27 mouse cellular contexts compared by ENCODE assay signal in genomic region chr10:111118292-111118691, GRCm38 (mm10). TPM values are rescaled to one million over a fixed set of nuclear protein-coding genes. Genes with fewer than 3 reads are reported as not detected.
DNase-seq lines count a peak whose midpoint lies in the region; ATAC-seq and TF ChIP-seq lines count a peak whose summit lies in the region.
"Had no signal": no experiment of that assay in that cellular context is flagged by ENCODE, and none has a peak within 500 bp of the region (broad histone marks: within the 10 kb centered on the region; RNA-seq: fewer than 3 reads in every experiment).

No protein-coding gene starts in this region.

- 83% methylated on average over 9 of the region's 9 CpGs for WGBS in hindbrain, embryonic 16.5 days

- peaks cover 60% of the 10 kb centered on the region for H3K4me1 ChIP-seq in bone marrow macrophage, adult 2 months (ENCODE audit: control insufficient read depth, insufficient read depth, low read length)
- H3K4me1 ChIP-seq in hindbrain, embryonic 16.5 days (ENCODE audit: control insufficient read depth, insufficient read depth, low read depth, low read length): no peaks in the 10 kb centered on the region
- H3K4me1 ChIP-seq: heart, embryonic 15.5 days; hindbrain, embryonic 15.5 days; intestine, embryonic 15.5 days; limb, embryonic 15.5 days; lung, embryonic 15.5 days; neural tube, embryonic 15.5 days had no signal

- peak overlapping the region; percentile 100 for H3K27ac ChIP-seq in bone marrow macrophage, adult 2 months (ENCODE audit: insufficient read depth, low read depth, low read length)
- no peak overlapping the region for H3K27ac ChIP-seq in hindbrain, embryonic 16.5 days (ENCODE audit: low read depth, low read length)
- H3K27ac ChIP-seq: forebrain, embryonic 10.5 days; heart, embryonic 15.5 days; hindbrain, embryonic 15.5 days; intestine, embryonic 15.5 days; limb, embryonic 15.5 days; liver, embryonic 14.5 days; lung, embryonic 15.5 days; midbrain, embryonic 10.5 days; neural tube, embryonic 15.5 days had no signal

- peak; percentile 43 for ATAC-seq in megakaryocyte progenitor cell, adult 5-6 weeks (replicated peaks; ENCODE audit: poor library complexity)
- ATAC-seq in hindbrain, embryonic 16.5 days: no peak
- ATAC-seq: activated CD4-positive, CD25-positive, alpha-beta regulatory T cell, adult 4 months; intestine, embryonic 15.5 days; midbrain, embryonic 16.5 days had no signal

- no peaks in the 10 kb centered on the region for H3K36me3 ChIP-seq in hindbrain, embryonic 16.5 days (ENCODE audit: control insufficient read depth, insufficient read depth, low read length)
- H3K36me3 ChIP-seq: forebrain, embryonic 10.5 days; heart, embryonic 15.5 days; hindbrain, embryonic 15.5 days; intestine, embryonic 15.5 days; limb, embryonic 15.5 days; lung, embryonic 15.5 days; midbrain, embryonic 10.5 days; neural tube, embryonic 15.5 days had no signal

- H3K4me3 ChIP-seq in bone marrow macrophage, adult 2 months (ENCODE audit: insufficient read depth, low read length): no peak overlapping the region
- H3K4me3 ChIP-seq in hindbrain, embryonic 16.5 days (ENCODE audit: low read length): no peak overlapping the region
- H3K4me3 ChIP-seq: forebrain, embryonic 10.5 days; heart, embryonic 15.5 days; hindbrain, embryonic 15.5 days; intestine, embryonic 15.5 days; limb, embryonic 15.5 days; lung, embryonic 15.5 days; midbrain, embryonic 10.5 days; neural tube, embryonic 15.5 days had no signal

- peak; percentile 62 for DNase-seq in 416B (ENCODE audit: low read depth)
- DNase-seq in CD4-positive, CD25-positive, alpha-beta regulatory T cell, adult 2 months (ENCODE audit: low read depth, low spot score): peak; percentile 21
- DNase-seq in frontal cortex, postnatal 14 days (ENCODE audit: low spot score in 2 of 2): no peak
- no peak for DNase-seq in neural tube, embryonic 10.5 days (ENCODE audit: extremely low spot score, low spot score)
- DNase-seq: adrenal gland, adult 8-10 months; cerebellum, adult 8-10 months; gastrocnemius, postnatal 36 days; heart, postnatal 4 days; layer of hippocampus, adult 9-11 months; lung, postnatal 36 days; right cerebral cortex, postnatal 14 days; thymus, adult 18-20 months; thymus, postnatal 36 days had no signal

- no peak for TF ChIP-seq CTCF in bone marrow macrophage, adult 2 months (IDR thresholded peaks at IDR 0.05; ENCODE audit: low read depth, low read length)

- TF ChIP-seq POLR2A in bone marrow macrophage, adult 2 months (IDR thresholded peaks at IDR 0.05; ENCODE audit: borderline replicate concordance, low read depth, low read length): no peak

- no peaks in the 10 kb centered on the region for H3K27me3 ChIP-seq in hindbrain, embryonic 16.5 days (replicated peaks; ENCODE audit: control insufficient read depth, insufficient read depth, low read length)
- H3K27me3 ChIP-seq: heart, embryonic 15.5 days; hindbrain, embryonic 15.5 days; intestine, embryonic 15.5 days; limb, embryonic 15.5 days; lung, embryonic 15.5 days; neural tube, embryonic 15.5 days had no signal

- no peaks in the 10 kb centered on the region for H3K9me3 ChIP-seq in hindbrain, embryonic 16.5 days (ENCODE audit: control insufficient read depth, low read length)
- H3K9me3 ChIP-seq: forebrain, embryonic 10.5 days; heart, embryonic 15.5 days; hindbrain, embryonic 15.5 days; intestine, embryonic 15.5 days; limb, embryonic 15.5 days; lung, embryonic 15.5 days; midbrain, embryonic 10.5 days; neural tube, embryonic 15.5 days had no signal

- no peak overlapping the region for H3K9ac ChIP-seq in hindbrain, embryonic 16.5 days (ENCODE audit: low read depth, low read length)
- H3K9ac ChIP-seq: heart, embryonic 15.5 days; hindbrain, embryonic 15.5 days; intestine, embryonic 15.5 days; limb, embryonic 15.5 days; liver, embryonic 14.5 days; lung, embryonic 15.5 days; neural tube, embryonic 15.5 days had no signal

- no peak overlapping the region for H3K4me2 ChIP-seq in hindbrain, embryonic 16.5 days (ENCODE audit: low read length)
- H3K4me2 ChIP-seq: heart, embryonic 15.5 days; hindbrain, embryonic 15.5 days; intestine, embryonic 15.5 days; limb, embryonic 15.5 days; lung, embryonic 15.5 days; neural tube, embryonic 15.5 days had no signal

RNA-seq across cellular contexts. Expression of gene Osbpl8, which starts 46.3 kb away (rescaled TPM):
- polyA plus RNA-seq in bone marrow macrophage, adult 2 months (2012; ENCODE audit: insufficient read depth, insufficient read length, missing spikeins): 155 and 166 TPM in 2 replicates
- total RNA-seq in megakaryocyte progenitor cell, adult 5-6 weeks (2015): 73.2 and 80.2 TPM in 2 replicates
- 90.9 and 125 TPM in 2 replicates for total RNA-seq in megakaryocyte progenitor cell, adult 5-6 weeks (2017)
- polyA plus RNA-seq in hindbrain, embryonic 16.5 days (2015; fragmentation: Nextera tagmentation; extraction: Ambion mirVana): 12.5 and 13.2 TPM in 2 replicates

Comparison
In these comparisons a context has a peak if more than half of its experiments do, and no peak if none do; other contexts are left out.
1. DNase-seq: peak in 416B (single experiment) and CD4-positive, CD25-positive, alpha-beta regulatory T cell, adult 2 months (single experiment); none in frontal cortex, postnatal 14 days (0 of 2) and neural tube, embryonic 10.5 days (single experiment).
2. RNA of gene Osbpl8, which starts 46.3 kb away (polyA plus RNA-seq): 155 to 166 TPM in bone marrow macrophage, adult 2 months; 12.5 to 13.2 TPM in hindbrain, embryonic 16.5 days; every median in the first group is over 10 times any median in the second.